Mouse (Mus musculus): ENCODE data around the gene Rora.

Gene Rora

DNA sequence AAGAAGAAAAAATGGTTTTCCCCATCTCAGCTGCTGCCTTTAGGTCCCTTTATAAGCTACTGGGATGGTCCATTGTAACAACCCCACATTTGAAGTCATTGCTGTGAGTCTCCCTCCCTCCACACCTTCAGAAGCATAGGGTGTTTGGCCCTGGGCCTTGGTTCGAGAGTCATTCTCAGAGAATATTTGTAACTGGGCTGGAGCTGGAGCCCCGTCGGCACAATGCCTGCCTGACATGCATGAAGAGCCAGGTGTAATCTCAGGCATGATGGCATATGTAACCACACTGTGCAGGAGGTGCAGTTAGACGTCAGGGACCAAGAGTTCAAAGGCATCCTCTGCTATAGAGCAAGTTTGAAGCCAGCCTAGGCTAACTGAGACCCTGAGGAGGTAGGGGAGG, 680.1 kb downstream of the Rora start:
- in situ Hi-C loops (cut with MseI, MboI): no loop called here

DNA sequence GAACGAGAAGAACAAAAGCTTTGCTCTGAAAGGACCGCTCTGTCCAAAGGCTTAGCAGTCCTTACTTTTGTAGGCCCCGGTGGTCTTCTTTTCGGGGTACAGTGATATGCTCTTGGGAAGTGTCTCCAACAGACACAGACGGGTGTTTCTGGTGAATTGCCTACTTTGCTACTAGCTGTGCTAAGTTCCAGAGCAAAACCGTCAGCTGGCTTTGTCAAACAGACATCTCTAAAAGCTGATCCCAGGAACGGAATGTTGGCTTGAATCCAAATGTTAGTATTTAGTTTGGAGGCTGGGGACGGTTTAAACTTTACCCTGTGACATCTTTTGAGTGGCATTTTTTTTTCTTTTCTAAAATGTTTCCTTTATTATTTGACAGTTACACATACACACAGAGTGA, 680.5 kb downstream of the Rora start:
- in situ Hi-C loops (cut with MseI, MboI): no loop called here

DNA sequence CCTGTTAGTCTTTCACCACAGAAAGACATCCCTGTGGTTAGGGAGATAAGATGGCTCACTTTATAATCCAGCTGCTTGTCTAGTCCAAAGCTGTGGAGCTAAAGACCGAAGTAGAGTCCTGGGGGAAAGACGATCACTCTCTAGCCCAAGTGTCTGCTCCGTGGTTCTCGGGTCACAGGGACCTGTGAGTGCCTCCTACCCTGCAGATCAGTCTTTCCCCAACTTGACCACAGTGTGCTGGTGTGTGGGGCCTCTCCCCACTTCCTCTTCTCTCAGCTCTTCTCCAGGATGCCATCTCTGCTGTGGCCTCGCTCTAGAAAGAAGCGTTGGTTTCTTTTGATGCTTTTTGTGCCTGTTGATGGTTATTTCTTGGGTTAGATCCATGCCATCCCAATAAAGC, 682.5 kb downstream of the Rora start:
- in situ Hi-C loops (cut with MseI, MboI): no loop called here

DNA sequence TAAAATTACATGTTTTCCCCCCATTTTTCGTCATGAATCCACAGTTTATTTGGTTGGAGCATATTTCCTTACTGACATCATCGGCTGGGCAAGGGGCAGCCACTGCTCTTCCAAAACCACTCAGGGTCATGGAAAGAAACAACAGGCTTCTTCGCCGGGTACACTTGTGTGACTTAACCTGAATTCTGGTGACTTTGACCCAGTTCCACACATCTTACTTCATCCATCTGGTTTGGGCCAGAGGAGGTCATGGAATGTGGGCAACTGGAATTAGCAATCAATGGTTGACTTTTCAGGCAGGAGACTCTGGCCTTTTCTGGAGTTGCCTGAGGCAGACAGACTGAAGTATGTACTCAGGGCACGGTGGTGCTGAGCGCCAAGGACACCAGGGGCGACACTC, 685.6 kb downstream of the Rora start:
- in situ Hi-C loops (cut with MseI, MboI): no loop called here

DNA sequence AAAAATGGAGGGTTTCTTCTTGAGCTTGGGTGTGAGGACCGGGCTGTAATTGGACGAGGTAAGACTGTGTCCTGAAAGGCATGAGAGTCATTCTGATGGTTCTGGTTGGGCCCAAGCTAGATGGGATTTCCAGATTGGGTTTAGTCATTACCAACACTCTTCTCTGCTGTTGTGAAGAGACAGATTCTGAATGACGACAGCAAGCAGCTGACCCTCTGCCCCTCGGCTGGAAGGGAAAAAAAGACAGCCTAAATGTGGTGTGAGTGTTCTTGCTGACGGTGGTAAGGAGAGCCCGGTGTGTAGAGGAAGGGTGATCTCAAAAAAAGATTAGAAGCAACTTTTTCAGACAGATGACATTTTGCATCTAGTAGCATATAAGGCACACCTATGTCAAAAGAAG, 686.2 kb downstream of the Rora start:
- in situ Hi-C loops (cut with MseI, MboI): no loop called here

DNA sequence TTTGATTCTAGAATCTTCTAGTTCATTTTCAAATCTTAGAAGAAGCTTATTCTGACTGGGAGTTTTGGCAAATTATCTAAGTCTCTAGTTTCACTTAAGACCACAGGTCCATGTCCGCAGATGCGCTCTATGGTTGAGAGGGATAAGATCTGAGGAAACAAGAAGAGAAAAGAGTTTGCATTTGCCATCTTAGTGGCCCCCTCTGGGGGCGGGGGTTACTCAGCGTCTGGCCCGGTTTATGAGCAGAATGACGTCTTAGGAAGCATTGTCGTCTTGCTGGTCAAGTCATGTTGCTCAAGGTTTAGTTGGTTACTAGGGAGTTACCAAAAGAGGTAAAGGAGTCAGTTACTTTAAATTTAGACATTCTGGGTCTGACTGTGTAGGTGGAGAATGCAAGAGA, 686.8 kb downstream of the Rora start:
- in situ Hi-C loops (cut with MseI, MboI): no loop called here

DNA sequence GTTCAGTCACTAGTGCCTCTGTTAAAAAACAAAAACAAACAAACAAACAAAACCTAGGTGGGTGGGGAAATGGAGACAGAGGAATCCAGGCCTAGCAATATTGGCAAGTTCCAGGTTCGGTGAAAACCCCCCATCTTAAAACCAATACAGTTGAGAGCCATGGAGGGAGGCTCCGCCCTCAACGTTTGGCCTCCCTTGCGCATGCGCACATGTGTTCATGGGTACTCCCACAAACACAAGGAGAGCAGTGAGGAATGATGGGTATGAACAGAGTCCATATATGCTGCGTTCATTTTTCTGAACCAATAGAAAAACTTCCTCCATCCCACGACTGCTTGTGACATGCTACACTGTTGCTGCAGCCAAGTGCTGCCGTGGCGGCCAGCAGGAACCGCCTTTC, 690.3 kb downstream of the Rora start:
- in situ Hi-C loops (cut with MseI, MboI): no loop called here

DNA sequence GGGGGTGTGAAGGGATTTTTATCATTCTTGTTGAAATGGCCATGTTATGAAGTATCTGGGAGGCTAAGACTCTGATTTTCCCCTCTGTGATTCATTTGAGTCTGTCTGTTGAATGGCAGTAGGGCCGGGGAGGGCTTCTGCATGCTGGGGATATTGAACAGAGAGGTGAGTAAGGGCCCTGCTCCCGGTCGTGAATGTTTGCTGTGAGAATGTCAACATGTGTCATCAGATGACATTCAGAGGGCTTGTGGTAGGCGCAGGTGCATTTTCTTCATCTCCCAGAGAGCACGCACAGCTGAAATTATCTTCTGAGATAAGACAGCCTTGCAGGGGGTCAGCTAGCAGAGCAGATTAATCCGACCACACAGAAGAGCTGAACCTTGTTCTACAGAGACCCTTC, 692.0 kb downstream of the Rora start:
- in situ Hi-C loops (cut with MseI, MboI): no loop called here

DNA sequence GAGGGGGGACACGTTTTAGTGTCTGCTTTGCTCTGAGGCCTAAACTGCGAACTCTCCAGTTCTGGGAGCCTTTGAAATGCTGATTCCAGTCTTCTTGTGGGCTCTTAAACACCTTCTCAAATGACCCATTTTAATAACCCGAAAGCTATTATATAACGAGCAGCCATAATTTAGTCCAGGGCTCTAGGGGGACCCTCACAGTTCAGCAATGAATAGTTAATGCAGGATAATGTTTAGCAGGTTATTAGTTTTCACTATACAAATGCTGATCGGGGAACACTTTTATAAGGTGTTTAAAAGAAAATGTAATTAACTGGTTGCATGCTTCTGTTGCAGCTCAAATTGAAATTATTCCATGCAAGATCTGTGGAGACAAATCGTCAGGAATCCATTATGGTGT, 694.2 kb downstream of the Rora start:
- in situ Hi-C loops (cut with MseI, MboI): no loop called here

DNA sequence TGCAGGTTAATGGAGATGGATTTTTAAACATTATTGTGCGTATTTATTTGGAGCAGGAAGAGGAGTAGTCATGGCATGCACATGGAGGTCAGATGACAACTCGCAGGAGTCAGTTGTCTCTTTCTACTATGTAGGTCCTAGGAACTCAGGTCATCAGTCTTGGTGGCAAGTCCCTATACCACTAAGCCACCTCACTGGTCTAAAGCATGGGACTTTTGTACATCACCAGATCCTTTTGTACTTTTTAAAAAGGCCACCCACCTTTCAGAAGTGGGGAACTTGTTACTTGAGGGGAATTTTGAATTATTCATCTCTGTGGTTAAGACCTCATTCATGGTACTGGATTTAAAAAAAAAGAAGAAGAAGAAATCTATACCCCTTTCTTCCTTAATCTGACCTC, 696.0 kb downstream of the Rora start:
- in situ Hi-C loops (cut with MseI, MboI): no loop called here

DNA sequence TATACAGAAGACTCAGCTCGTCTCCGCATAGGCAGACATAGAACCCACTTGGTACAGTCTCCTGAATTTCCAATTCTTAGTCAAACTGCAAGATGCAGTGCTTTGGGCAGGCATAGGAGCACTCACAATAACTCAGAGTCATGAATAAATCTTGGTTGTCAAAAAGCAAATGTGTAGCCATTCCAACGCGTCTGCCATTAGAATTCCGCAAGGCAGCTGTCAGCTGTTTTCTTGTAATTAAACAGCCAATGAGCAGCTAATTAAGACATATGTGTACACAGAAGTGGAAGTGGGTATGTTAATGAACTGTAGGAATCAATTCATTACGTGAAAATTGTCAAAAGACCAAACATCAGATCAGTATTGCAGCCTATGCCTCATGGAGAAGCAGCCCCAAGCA, 700.6 kb downstream of the Rora start:
- in situ Hi-C loops (cut with MseI, MboI): loop anchor here in 1 of 2 experiments (25.0 kb wide), 1 partner anchor 133 kb away; no protein-coding TSS in a partner anchor

DNA sequence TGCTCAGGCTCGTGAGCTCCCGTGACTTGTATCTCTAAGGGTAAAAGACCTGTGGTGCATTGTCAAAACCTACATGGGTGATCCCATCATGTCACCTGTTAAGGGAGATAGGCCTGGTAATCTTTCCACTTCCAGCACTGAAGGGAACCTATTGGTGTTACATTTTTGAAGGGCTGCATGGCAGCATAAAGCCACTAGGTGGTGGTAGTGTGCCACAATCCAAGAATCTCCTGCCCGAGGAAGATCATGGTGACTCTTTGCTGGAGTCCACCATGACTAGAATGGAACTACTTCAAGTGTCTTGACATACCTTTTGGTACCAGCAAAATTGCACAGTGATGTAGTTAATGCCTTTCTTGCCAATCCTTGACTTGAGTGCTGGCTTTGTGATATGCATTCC, 704.2 kb downstream of the Rora start:
- in situ Hi-C loops (cut with MseI, MboI): loop anchor here in 1 of 2 experiments (25.0 kb wide), 1 partner anchor 129 kb away; no protein-coding TSS in a partner anchor

DNA sequence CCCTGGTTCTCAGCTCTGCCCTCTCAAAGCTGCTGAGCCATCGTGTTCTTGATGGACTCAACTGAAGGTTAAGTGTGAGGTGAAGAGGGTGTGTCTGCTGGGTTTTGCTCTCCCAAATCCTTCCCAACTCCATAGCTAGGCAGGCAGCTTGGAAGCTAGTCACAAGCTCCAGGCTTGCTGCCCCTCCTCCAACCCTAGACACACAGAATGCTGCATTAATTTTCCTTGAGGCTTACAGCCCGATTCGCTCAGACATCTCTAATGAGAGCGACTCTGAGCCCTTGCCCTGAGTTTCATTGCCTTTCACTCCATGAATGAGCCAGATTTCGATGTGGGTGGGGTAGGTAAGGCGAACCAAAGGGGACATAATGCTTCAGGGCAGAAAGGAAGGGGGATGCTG, 705.2 kb downstream of the Rora start:
- in situ Hi-C loops (cut with MseI, MboI): loop anchor here in 1 of 2 experiments (25.0 kb wide), 1 partner anchor 129 kb away; no protein-coding TSS in a partner anchor

DNA sequence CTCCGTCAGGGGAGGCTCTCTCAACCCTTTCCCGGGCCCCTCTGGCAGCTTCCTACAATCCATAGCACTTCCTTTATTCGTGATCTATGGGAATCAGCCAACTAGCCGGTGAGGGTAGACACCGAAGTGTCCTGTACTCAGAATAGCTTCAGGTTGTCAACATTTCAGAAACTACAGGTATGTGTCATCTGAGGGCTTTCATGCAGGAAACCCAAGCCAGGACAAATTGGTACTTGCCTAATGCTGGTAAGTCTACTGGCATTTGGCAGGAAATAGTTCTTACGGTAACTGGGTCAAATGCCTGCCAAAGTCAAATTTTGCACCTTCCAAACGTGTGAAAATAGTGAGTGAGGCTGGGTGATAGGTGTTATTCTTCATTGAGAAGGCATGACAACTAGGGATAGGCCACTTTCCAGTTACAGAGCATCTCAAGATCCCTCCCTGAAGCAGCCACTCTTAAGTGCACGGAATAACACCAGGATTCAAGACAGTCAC, 708.4 kb downstream of the Rora start:
- in situ Hi-C loops (cut with MseI, MboI): loop anchor here in 1 of 2 experiments (25.0 kb wide), 1 partner anchor 125 kb away; no protein-coding TSS in a partner anchor

DNA sequence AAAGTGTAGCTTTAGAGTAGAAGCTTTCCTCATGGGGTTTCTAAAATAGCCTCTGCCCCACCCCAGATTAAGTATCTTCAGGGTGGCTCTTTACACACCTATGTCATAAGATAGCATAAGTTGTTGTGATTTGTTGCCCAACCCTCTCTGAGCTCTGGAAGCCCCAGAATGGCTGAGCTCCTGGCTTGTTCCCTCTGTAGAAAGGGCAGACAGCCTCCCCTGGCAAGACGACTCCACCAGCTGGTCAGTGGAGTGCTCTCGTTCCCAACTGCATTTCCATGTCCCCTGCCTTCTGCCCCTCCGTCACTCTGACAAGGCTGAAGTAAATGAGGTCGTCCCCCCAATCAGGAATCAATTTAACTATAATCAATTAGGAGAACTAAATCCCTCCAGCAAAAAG, 709.2 kb downstream of the Rora start:
- in situ Hi-C loops (cut with MseI, MboI): loop anchor here in 1 of 2 experiments (25.0 kb wide), 1 partner anchor 125 kb away; no protein-coding TSS in a partner anchor

DNA sequence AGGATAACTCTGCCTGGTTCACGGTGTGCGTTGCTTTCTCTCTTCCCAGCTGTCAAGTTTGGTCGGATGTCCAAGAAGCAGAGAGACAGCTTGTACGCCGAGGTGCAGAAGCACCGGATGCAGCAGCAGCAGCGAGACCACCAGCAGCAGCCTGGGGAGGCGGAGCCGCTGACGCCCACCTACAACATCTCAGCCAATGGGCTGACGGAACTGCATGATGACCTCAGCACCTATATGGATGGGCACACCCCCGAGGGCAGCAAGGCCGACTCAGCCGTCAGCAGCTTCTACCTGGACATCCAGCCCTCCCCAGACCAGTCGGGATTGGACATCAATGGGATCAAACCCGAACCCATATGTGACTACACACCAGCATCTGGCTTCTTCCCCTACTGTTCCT, 710.5 kb downstream of the Rora start:
- in situ Hi-C loops (cut with MseI, MboI): loop anchor here in 1 of 2 experiments (25.0 kb wide), 1 partner anchor 123 kb away; no protein-coding TSS in a partner anchor

DNA sequence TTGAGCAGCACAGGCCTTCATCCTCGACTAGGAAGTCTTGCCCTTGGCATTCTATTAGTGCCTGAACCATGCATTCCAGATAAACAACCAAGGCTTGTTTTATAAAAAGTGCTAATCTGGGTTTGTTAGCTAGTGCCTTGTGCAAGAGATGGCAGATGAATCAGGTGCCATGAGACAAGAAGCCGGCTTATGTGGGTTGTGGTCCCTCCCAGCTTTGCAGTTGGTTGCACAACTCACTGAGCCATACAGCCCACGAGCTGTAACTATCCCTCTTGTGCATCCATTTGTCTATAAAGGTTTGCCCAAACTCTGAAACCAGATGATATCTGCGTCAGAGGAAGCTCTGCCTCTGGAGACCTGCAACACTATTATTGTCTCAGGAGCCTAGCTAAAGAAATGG, 713.5 kb downstream of the Rora start:
- in situ Hi-C loops (cut with MseI, MboI): loop anchor here in 1 of 2 experiments (25.0 kb wide), 1 partner anchor 120 kb away; no protein-coding TSS in a partner anchor

DNA sequence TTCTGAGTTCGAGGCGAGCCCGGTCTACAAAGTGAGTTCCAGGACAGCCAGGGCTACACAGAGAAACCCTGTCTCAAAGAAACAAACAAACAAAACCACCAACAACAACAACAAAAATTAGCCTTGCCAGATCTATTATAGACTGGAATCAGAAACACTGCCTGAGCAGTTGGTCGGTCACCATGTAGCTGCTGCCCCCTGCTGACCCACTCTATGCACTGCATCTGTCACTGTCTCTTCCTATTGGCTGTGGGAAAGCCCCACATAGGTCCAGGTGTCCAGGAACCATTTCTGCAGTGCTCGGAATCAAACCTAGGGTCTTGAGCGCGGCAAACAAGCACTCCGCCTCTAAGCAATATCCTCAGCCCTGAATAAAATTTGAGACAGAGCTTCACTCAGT, 714.5 kb downstream of the Rora start:
- in situ Hi-C loops (cut with MseI, MboI): loop anchor here in 1 of 2 experiments (25.0 kb wide), 1 partner anchor 119 kb away; no protein-coding TSS in a partner anchor

DNA sequence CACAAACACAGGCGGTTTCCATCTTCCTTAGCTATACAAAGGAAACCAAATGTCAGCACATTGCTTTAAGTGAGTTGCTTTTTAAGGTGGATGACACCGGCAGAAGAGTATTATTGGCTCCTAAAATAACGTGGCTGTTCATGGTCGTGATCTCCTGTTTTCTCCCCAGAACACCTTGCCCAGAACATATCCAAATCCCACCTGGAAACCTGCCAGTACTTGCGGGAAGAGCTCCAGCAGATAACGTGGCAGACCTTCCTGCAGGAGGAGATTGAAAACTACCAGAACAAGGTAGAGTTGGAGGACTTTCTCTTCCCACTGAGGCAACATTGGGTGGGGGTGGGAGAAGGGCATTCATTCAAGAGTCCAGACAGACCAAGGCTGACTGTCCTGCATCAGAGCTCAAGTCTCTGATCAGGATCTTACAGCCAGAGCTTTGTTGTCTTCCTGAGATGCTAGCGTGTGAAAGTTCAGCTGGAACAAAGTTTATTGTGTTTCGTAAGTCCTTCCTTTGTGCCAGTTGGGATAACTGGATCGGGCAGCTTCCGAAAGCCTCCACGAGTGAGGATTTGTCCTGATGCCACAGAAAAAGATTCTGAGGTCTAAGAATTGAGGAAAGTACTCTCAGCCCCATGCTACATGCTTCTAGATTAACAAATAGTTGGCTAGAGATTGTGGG, 717.6 kb downstream of the Rora start:
- in situ Hi-C loops (cut with MseI, MboI): loop anchor here in 1 of 2 experiments (25.0 kb wide), 1 partner anchor 116 kb away; no protein-coding TSS in a partner anchor

DNA sequence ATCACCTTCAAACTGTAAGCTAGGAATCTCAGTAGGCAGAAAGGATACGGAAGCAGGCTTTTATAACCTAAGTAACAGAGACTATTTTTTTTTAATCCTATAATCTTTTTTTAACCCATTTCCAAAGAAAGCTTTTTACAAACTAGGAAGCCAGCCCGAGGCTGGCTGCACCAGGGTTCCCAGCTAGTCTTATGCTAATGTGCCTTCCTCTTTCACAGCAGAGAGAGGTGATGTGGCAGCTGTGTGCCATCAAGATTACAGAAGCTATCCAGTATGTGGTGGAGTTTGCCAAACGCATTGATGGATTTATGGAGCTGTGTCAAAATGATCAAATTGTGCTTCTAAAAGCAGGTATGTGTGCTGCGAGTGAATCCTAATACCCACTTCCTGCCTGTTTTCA, 719.3 kb downstream of the Rora start:
- in situ Hi-C loops (cut with MseI, MboI): loop anchor here in 1 of 2 experiments (25.0 kb wide), 1 partner anchor 114 kb away; no protein-coding TSS in a partner anchor

DNA sequence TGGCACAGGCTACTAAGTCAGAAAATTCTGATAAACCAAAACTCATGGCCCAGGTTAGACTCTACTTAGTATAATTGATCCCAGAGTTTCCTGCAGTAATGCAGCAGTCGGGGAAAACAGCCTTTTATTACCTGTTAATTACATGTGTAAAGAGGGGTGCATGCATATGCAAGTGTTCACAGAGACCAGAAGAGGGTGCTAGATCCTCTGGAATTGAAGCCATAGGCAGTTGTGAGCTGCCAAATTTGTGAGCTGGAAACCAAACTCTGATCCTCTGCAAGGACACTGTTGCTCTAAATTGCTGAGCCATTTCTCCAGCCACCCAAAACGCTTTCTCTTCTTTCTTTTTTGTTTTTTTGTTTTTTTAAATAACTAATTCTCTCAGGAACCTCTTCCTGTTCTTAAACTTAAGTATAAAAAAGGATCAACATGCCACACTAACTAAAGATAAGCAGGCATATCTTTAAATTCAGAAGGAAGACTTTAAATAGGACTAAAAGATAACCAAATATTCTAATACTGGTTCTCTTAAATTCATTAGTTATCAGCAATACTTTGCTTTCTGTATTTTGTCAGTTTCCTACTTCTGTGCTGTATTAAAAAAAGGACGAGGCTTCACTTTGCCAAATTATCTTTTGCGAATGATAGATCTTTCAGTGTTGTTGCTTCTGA, 723.5 kb downstream of the Rora start:
- in situ Hi-C loops (cut with MseI, MboI): no loop called here

DNA sequence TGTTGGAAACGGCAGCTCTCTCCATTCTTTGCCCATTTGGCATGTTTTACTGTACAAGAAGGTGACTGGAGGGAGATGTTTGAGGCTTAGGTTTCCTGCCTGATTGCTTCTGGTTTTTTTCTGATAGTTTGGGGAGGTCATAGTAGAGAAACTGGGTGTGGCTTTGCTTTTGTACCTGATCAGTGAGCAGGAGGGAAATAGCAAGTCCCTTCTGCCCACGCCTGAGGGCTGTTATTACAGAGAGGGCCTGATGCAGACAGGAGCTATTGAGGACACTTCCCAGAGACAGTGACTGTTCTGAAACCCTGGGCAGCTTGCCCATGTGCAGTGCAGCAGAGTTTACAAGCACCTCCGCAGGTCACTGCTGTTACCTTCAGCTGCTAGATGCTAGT, 724.1 kb downstream of the Rora start:
- in situ Hi-C loops (cut with MseI, MboI): no loop called here

DNA sequence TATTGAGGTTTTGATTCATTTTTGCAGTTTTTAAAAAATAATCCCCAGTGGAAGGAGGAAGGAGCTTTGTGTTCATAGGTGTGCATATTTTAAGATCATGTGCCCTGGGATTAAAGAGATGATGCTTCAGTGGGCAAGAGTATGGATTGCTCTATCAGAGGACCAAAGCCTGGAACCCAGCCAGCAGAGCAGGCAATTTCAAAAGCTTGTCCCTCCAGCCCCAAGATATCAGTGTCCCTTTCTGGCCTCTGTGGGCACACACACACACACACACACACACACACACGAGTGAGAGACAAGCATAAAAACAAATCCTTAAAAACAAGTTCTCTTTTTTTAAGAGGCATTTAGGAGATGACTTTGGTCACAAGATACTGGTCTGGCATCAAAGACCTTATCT, 727.0 kb downstream of the Rora start:
- in situ Hi-C loops (cut with MseI, MboI): no loop called here
